Mouse (Mus musculus) erythroblast, embryonic 14.5 days (primary cell): ENCODE measurements at regions not wholly inside any gene's neighbourhood (a gene's known extent, or its start where the extent isn't known, plus 50 kb on each side); places are given as distances from the start of the nearest gene placed in this dataset.

ENCODE experiments used
- GATA1 ChIP-seq: IDR thresholded peaks from 2 replicates; pipeline ENCODE4 v1.6.1; 2012; ENCODE audit warnings: low read length, inconsistent platforms, mixed read lengths
- TAL1 ChIP-seq: IDR thresholded peaks from 3 replicates; pipeline ENCODE4 v1.6.1; 2012; ENCODE audit warnings: low read length, inconsistent platforms, mixed read lengths

- no peak for TF ChIP-seq TAL1
- TF ChIP-seq GATA1: no peak
These were observed 57.5 kb upstream of the Zdhhc25 start for GRCm38 (mm10) chr15:88542567-88542966.
